Mouse (Mus musculus) ES-Bruce4 (cell line): ENCODE measurements around the gene Tmem174.

ENCODE experiments used
- CTCF ChIP-seq: IDR thresholded peaks from one replicate; pipeline ENCODE4 v1.8.1; 2011; ENCODE audit warnings: low read depth, low read length
- POLR2A ChIP-seq: IDR thresholded peaks from one replicate; pipeline ENCODE4 v1.8.1; 2011; ENCODE audit warnings: low read length; ENCODE audit not compliant: insufficient read depth

DNA sequence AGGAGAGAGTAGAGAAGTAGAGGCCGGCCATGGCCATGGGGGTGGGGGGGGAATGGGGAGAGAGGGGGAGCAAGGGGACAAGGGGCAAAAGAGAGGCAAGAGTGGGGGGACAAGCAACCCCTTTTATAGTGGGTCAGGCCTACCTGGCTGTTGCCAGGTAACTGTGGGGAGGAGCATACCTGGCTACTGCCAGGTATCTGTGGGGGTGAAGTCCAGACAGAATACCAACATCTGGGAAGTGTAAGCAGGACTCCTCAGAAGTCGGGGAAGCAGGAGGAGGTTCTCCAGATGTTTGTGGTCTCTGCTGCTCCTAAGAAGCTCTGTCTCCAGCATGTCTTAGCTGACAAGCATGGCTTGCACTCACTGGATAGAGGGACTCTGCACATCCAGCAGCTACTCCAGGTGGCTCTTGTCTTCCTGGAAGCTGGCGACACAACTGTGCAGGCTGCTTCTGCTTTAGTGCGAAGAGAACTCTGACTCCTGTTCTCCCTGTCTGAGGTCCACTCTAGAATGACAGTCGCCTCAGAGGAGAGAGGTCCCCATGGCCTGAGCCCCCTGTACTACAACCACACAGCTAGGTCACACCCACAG lies 43.4 kb upstream of the Tmem174 start:
- TF ChIP-seq POLR2A = no peak
- no peak for TF ChIP-seq CTCF
